ENCODE assay signal across 23 mouse cellular contexts in genomic region chr17:64755191-64755590, GRCm38 (mm10).
DNase-seq lines count a peak whose midpoint lies in the region; ATAC-seq and TF ChIP-seq lines count a peak whose summit lies in the region.
"Had no signal": no experiment of that assay in that cellular context is flagged by ENCODE, and none has a peak within 500 bp of the region (broad histone marks: within the 10 kb centered on the region; RNA-seq: fewer than 3 reads in every experiment).

No protein-coding gene starts in this region.

- H3K27ac ChIP-seq in heart, adult 2 months: no peak overlapping the region
- H3K27ac ChIP-seq in spleen, adult 2 months (ENCODE audit: insufficient read depth, low read length): peak overlapping the region; percentile 74
- H3K27ac ChIP-seq: forebrain, embryonic 10.5 days; heart, embryonic 15.5 days; hindbrain, embryonic 15.5 days; kidney, embryonic 15.5 days; liver, embryonic 14.5 days; midbrain, embryonic 10.5 days; stomach, postnatal 0 days had no signal

- TF ChIP-seq CTCF in heart, adult 2 months (IDR thresholded peaks at IDR 0.05): no peak
- no peak for TF ChIP-seq CTCF in spleen, adult 2 months (IDR thresholded peaks at IDR 0.05; ENCODE audit: extremely low read depth, insufficient read depth, insufficient read length, insufficient replicate concordance)

- no peak overlapping the region for H3K4me3 ChIP-seq in heart, adult 2 months
- no peak overlapping the region for H3K4me3 ChIP-seq in spleen, adult 2 months (ENCODE audit: extremely low read depth, insufficient read depth, insufficient read length)
- H3K4me3 ChIP-seq: forebrain, embryonic 10.5 days; heart, embryonic 15.5 days; hindbrain, embryonic 15.5 days; kidney, embryonic 15.5 days; midbrain, embryonic 10.5 days had no signal

- H3K79me2 ChIP-seq in heart, adult 2 months (replicated peaks; ENCODE audit: control insufficient read depth, insufficient read depth, low read length): no peaks in the 10 kb centered on the region

- H3K9ac ChIP-seq in heart, adult 2 months (ENCODE audit: low read depth, low read length): no peak overlapping the region
- H3K9ac ChIP-seq: heart, embryonic 15.5 days; hindbrain, embryonic 15.5 days; kidney, embryonic 15.5 days; liver, embryonic 14.5 days had no signal

- DNase-seq in heart, adult 11 months: peak; percentile 70
- DNase-seq in heart, adult 2 months: no peak
- peak in 1 of 2 experiments; percentile 22 for DNase-seq in spleen, adult 2 months (ENCODE audit: low read depth in 1 of 2, low spot score in 2 of 2)
- DNase-seq in spleen, postnatal 4 days (ENCODE audit: low spot score in 2 of 2): no peak
- DNase-seq in CD4-positive, CD25-positive, alpha-beta regulatory T cell, adult 2 months (ENCODE audit: low read depth, low spot score): peak; percentile 15
- peak; percentile 36 for DNase-seq in naive thymus-derived CD4-positive, alpha-beta T cell, adult 2 months (ENCODE audit: low read depth)
- DNase-seq: adrenal gland, postnatal 36 days; cerebellum, adult 11 months; cerebellum, adult 9-11 months; gastrocnemius, postnatal 25 days; kidney, postnatal 36 days; right cerebral cortex, postnatal 25 days; thymus, adult 2 months had no signal

- no peaks in the 10 kb centered on the region for H3K27me3 ChIP-seq in heart, adult 2 months (ENCODE audit: control insufficient read depth, insufficient read depth, low read length)
- no peaks in the 10 kb centered on the region for H3K27me3 ChIP-seq in spleen, adult 2 months (ENCODE audit: control insufficient read depth, insufficient read depth, low read length)
- H3K27me3 ChIP-seq: heart, embryonic 15.5 days; hindbrain, embryonic 15.5 days; kidney, embryonic 15.5 days had no signal

- peaks cover 3% of the 10 kb centered on the region for H3K4me1 ChIP-seq in heart, adult 2 months (ENCODE audit: control insufficient read depth, insufficient read depth, low read length)
- no peaks in the 10 kb centered on the region for H3K4me1 ChIP-seq in spleen, adult 2 months (ENCODE audit: control insufficient read depth, insufficient read depth, insufficient read length)
- H3K4me1 ChIP-seq: forebrain, embryonic 10.5 days; heart, embryonic 15.5 days; hindbrain, embryonic 15.5 days had no signal

- TF ChIP-seq EP300 in heart, adult 2 months (IDR thresholded peaks at IDR 0.05; ENCODE audit: insufficient read depth, low read depth, low read length): no peak

- intact Hi-C loops in heart, adult 2 months (cut with DNase I): no loop called here

- TF ChIP-seq POLR2A in heart, adult 2 months (IDR thresholded peaks at IDR 0.05; ENCODE audit: insufficient read depth, low read depth, low read length): no peak
- TF ChIP-seq POLR2A in spleen, adult 2 months (IDR thresholded peaks at IDR 0.05; ENCODE audit: low read depth, low read length): no peak

- WGBS in heart, adult 2 months: 83% methylated on average over 5 of the region's 5 CpGs
- 42% methylated on average over 5 of the region's 5 CpGs for WGBS in spleen, adult 2 months

- peaks cover 19% of the 10 kb centered on the region for H3K36me3 ChIP-seq in heart, adult 2 months (ENCODE audit: control insufficient read depth, insufficient read depth, low read length)
- H3K36me3 ChIP-seq in spleen, adult 2 months (ENCODE audit: control insufficient read depth, insufficient read depth, low read length): peaks cover 3% of the 10 kb centered on the region; the same call in 1 of the 2 replicates
- H3K36me3 ChIP-seq: heart, embryonic 15.5 days had no signal

- no peak for ATAC-seq in megakaryocyte-erythroid progenitor cell, adult 5-6 weeks (replicated peaks; ENCODE audit: low FRiP score, low TSS enrichment, poor library complexity, severe bottlenecking)
- ATAC-seq in granulocyte monocyte progenitor cell, adult 5-6 weeks (replicated peaks; ENCODE audit: poor library complexity, severe bottlenecking): no peak
- ATAC-seq: intestine, postnatal 0 days had no signal

Comparison
In these comparisons a context has a peak if more than half of its experiments do, and no peak if none do; other contexts are left out.
1. DNase-seq: peak in heart, adult 11 months (single experiment), CD4-positive, CD25-positive, alpha-beta regulatory T cell, adult 2 months (single experiment) and naive thymus-derived CD4-positive, alpha-beta T cell, adult 2 months (single experiment); none in heart, adult 2 months (0 of 2) and spleen, postnatal 4 days (0 of 2).